Mouse (Mus musculus) layer of hippocampus, adult 8-10 months (tissue): ENCODE results near the gene Bcl11a. TPM values are rescaled to one million over a fixed set of nuclear protein-coding genes. Genes with fewer than 3 reads are reported as not detected.

Source experiments
- DNase-seq, 2 experiments: peaks; one replicate each; pipeline ENCODE4 v3.0.0; 2022; ENCODE audit warnings: low spot score in 2 of 2
- total RNA-seq, 4 experiments: library from RNA; stranded (reverse); gene quantifications; 2 replicates each; pipeline ENCODE4 v1.2.4; 2022

Gene Bcl11a
- total RNA-seq: 100 to 1,000 TPM; 103 to 118 (median 109) TPM

DNA sequence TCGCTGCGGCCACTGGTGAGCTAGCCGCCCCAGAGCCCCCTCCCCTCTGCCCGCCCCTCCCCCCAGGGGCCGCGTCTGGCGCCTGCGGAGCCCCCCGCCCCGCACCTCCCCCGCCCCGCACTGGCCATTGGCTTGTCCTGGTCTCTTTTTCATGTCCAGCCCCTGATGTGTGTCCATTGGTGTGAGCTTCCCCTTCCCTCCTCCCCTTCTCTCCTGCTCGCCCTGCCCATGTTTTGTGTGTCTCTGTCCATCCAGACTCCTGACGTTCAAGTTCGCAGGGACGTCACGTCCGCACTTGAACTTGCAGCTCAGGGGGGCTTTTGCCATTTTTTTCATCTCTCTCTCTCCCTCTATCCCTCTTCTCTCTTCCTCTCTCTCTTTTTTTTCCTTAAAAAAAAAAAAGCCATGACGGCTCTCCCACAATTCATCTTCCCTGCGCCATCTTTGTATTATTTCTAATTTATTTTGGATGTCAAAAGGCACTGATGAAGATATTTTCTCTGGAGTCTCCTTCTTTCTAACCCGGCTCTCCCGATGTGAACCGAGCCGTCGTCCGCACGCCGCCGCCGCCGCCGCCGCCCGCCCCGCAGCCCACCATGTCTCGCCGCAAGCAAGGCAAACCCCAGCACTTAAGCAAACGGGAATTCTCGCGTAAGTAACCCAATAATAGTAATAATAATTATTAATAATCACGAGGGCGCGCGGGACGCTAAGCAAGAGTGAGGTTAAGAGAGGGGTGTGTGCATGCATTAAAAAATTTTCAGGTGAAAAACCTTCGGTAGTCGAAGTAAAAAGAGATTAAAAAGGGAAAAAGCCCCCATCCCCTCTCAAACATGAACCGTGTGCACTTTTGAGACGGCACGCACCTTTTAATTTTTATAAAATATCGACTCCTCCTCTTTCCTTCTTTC is at the start of gene Bcl11a:
Gene Bcl11a, plus strand, starts transcription at position 262 of the 911 bp plus-strand sequence.
- peak in 1 of 2 experiments; percentile 37 for DNase-seq

DNA sequence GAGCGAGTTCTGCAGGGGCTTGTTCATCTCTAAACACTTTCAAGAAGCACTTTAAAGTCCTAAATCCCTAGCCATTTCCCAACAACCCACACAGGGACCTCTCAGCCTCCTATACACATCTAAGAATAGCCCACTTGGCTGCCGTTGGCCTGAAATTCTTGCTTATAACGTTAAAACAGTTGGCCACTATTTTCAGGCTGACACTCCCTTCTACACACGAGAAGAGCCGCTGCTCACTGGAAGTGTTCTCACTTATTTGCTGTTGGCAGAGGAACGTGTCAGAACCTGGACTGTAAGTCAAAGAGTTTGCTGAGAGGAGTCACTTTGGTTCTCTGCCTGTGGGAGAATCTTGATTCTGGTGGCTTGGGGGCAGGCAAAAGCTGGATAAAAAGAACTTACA is 33.8 kb upstream of the Bcl11a start:
- no peak for DNase-seq

DNA sequence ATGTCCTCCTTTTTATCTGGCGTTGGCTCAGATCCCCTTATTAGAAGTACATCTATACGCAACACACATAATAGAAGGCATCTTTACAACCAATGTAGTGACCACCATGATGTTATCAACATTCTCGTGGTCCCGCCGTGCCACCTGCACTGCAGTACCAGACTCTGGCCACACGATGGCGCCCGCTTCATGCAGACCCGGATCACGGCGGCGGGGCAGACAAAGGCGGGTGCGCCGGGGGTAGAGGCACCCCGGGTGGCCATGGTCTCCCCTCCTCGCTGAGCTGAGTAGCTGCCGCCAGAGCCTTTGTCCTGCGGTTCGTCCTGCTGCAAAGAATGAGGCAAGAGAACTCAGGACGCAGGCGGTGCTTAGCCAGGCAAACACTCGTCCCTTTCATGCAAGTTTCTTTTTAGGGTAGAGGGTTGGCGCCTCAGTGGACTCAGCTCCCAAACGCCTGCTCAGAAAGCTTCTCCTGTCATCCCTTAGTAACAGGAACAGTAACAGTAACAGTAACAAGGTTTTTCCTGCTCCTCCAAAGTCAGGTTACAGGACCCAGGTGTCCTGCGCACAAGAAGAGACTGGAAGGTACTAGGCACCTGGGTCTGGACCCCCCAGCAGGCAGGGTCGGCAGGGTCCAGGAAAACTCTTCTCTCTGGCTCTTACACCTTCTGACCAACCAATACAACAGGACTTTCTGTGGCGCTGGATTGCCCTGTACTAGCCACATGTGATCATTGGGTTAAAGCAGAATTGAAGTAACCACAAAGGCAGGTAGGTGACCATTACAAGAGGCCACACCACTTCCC is 28.4 kb upstream of the Bcl11a start:
- DNase-seq: peak; percentile 60 to 86

DNA sequence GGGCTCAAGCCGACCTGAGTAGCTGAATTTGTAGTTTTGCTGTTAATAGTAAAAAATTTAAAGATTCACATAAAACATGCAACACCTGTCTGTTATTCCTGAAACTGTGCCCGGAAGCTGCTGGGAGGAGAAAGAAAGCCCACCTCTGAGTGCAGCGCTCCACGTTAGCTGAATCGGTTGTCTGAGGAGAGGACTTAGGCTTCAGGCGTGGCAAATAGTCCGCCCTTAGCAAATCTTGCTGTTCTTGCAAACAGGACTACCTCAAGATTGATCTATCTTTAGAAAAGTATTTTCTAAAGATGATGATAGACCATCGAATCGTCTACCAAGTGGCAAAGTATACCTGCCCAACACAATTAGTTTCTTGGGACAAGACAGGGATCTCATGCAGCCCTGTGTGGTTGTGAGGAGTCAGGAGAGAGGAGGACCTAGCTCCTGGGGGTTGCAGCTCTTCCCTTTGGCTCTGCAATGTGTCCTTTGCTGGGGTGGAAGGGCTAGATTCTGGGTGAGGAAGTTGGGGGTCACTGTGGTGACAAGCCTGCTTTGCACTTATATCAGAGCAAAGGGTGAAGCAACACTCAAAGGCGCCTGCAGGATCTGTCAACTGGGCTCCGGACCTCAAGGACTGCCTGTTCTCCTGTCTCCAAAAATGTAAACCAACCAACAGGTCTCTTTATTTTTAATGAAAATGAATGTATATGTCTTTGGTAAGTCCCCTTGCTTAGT is 27.7 kb upstream of the Bcl11a start:
- DNase-seq: no peak

DNA sequence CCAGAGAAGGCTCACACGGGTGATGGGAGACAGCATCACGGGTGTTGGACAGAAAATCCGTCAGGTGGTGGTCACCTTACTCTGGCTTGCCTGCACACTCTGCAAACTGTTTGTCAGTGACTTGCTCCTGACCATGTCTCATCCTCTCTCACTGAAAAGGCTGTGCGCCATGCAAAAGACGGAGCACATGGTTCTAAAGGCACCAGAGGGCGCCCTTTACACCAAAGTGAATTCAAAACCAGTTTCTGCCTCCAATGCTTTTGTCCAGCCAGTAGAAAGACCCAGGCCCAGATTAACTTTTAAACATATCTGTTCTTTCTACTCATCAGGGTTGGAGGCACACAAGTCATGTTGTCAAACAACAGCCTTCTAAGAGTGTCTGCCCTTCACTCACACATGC is 25.0 kb upstream of the Bcl11a start:
- DNase-seq: no peak

DNA sequence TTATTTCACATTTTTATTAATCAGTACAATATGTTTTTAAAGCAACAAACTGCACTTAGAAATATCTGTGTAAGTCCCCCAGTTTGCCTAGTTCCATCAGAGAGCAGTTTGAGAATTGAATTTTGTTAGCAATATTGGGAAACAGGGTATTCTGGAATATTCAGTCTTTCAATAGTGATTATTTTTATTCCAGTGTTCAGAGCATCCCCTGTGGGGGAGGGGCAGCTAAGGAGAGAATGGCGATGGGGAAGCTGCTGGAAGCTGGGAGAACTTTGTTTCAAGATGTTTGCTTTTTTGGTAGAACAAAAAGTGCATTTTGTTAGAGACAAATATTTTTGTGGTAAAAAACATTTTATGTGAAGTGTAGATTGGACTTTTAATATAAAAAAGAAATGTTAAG is 18.7 kb upstream of the Bcl11a start:
- DNase-seq: no peak

DNA sequence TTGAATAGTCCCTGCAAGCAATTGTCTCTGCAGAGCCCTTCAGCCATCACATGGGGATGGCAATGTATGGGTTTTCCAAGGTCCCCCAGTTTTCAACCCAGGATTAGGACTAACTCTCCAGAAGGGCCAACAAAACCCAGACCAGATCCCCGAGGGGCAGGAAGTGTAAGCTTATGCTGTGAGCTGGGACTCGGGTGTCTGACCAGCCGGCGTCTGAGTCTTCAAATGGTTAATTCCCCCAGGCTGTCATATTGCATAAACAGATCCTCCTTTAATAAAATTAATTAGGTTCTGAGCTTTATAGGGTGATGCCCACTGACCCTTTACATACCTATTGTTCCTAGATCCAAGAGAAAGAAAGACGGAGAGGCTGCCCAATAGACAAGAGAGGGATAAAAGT is 17.4 kb upstream of the Bcl11a start:
- no peak for DNase-seq

DNA sequence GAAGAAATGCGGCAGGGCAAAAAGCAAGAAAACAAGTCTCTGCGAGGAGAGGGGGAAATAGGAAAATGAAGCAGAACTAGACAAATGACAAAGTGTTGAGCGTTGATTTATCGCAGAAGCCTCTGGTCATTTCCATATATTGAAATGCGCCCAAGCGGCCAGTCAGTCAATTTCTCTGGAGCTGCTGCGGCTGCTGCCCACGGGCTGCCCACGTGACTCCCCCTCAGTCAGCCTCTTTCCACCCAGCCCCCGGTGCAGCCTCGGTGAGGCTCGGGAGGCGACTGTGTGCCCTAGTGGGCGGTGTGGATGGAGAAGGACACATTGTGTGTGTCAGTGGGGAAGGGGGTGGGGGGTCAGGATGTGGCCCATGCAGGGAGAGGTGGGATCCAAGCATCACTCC is 16.0 kb upstream of the Bcl11a start:
- DNase-seq: no peak

DNA sequence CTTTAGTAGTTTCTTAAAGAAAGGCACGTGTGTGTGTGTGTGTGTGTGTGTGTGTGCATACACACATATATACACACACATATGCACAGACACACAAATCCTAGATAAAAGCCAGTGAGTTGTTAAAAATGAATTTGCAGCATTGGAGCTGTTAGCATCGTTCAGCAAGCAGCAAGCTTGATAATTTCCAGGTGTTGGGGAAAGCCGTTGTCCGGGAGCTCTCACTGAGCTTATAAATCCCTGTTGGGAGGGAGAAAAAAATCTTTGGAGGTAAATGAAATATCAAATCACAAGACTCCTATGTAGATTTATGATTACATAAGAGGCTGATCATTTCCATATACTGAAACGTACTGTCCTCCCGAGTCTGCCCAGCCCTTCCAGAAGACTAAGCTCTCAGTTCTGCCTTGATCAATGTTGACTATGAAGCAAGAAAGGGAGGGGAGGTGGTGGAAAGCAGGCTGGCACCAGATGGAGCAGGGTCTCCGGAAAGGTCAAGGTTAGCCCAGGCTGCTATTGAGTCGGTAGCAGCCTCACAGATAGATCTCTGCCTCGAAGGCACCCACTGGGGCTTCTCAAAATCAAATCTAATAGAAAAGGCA is 15.3 kb upstream of the Bcl11a start:
- no peak for DNase-seq

DNA sequence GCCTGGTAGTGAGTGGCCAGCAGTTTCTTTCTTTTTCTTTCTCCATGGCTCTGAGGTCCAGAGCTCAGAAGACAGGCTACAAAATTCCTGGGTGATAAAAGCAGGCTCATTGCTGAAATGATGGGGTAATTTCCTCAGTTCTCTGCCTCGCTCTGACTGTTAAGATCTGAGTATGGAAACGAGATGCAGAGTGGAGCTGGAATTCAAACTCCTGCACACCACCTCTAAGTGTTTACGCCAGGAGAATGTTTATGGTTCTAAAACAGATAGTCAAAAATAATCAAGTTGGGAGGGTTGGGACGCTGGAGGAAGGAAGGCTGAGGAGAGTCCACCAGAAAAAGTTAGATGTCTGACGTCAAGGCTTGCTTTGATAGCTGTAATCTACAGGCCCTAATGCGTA is 13.6 kb upstream of the Bcl11a start:
- no peak for DNase-seq

DNA sequence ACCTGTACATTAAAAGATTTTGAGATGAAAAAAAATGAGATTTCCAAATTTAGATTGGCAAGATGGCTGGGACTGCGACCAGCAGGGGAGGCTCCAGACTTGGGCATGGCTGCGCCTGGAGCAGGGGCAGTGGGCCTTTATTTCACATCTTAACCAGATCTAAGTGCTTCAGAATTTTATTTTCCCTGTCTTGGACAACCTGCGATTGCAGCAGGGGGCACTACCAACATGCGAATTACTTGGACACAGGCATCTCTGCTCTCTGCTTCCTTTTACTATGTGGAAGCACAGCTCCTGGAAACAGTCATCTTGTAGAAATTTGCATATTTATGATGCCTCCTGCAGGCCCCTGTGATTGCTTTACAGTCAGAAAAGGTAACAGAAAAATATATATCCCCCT is 12.5 kb upstream of the Bcl11a start:
- DNase-seq: no peak

DNA sequence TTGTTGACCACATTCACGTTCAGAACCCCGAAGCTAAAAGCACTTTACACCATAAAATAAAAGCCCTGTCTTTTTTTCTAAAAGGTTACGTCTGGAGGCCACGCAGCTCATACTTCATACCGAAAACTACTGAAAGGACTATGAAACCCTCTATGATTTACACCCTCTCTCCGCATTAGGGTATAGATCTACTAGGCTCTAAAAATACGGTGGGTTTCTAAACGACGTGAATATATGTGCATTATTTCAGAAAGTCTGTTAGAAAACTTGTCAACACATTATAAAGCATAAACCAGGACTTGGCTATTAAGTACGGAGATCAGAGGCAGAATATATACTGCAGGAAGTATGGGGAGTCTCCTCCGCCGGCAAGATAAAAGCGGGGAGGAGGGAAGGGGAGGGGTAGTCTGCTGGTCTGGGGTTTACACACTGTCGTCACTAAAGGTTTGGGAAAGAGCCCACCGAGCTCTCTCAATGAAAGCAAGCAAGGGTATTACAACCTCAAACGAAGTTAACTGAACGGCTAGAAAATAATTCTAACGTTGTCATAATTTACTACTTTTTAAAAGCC is 3.8 kb upstream of the Bcl11a start:
- DNase-seq: peak in 1 of 2 experiments; percentile 12

DNA sequence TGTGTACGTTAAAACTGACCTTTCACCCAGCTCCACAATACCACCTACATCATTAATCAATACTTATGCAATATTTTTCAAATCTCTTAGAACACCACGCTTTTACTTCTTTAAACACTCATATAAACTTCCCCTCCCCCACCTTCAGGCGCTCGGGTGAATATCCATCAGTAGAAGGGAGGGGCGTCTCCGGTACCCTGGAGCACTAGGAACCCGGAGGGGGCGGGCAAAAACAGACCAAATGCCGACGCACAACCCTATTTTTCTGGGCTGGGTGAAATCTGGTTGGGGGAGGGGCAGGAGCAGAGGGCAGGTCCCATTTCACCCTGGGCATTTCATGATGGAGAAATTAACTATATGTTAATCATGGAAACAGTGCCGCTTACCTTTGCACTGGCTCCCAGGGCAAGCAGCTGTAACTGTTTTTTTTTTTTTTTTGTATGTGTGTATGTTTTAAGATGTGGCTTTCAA is 3.2 kb upstream of the Bcl11a start, which contains the start of gene A830031A19Rik:
Gene A830031A19Rik, minus strand, starts transcription at position 421 of the 471 bp plus-strand sequence.
- peak in 1 of 2 experiments; percentile 53 for DNase-seq

DNA sequence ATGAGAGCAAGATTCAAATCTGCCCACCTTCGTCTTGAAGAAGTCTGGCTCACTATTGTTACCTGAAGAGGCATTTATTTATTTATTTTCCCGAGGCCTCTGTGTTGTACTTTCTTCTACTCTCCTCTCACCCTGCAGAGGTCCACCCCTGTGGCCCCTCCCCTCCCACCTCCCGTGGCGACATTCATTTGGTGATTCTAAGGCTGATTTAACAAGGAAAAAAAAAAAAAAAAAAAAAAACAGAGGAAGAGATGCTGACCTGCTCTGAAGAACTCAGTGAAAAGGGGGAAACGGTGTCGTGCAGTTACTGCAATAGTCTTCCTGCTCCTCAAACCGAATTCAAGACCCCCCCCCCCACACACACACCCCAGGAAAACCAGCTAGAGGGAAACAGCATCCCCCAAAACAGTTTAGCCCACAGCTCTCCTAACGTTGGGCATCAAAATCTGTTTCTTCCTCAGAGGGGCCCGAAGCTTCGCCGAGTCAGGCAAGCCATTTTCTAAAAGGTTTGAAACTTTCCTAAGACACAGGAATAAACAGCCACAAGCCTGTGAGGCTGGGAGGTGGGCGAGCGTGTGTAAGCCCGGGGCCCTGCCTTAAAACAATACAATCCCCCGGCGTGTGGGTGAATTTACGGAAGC is 2.2 kb upstream of the Bcl11a start:
- peak in 1 of 2 experiments; percentile 51 for DNase-seq

DNA sequence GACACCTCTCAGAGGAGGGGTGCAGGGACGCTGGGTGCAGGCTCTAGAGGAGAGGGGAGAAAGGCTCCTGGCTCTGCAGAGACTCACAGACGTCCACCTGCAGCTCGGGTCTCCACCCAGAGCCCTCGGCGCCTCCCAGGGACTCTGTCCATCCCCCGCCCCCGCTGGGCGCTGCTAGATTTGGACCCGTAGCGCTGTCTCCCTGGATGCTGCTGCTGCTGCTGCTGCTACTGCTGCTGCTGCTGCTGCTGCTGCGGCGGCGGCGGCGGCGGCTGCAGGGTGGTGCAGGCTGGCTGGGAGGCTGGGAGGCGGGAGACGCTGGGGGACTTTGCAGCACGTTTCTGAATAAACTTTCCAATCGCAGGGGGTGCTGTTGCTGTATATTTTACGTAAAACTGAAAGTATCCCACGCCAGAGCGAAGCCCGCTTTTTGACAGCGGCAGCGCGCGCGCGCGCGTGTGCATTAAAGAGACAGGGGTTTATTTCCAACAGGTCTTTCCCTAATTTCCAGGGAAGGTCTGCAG is 1.7 kb upstream of the Bcl11a start:
- peak; percentile 74 to 80 for DNase-seq

DNA sequence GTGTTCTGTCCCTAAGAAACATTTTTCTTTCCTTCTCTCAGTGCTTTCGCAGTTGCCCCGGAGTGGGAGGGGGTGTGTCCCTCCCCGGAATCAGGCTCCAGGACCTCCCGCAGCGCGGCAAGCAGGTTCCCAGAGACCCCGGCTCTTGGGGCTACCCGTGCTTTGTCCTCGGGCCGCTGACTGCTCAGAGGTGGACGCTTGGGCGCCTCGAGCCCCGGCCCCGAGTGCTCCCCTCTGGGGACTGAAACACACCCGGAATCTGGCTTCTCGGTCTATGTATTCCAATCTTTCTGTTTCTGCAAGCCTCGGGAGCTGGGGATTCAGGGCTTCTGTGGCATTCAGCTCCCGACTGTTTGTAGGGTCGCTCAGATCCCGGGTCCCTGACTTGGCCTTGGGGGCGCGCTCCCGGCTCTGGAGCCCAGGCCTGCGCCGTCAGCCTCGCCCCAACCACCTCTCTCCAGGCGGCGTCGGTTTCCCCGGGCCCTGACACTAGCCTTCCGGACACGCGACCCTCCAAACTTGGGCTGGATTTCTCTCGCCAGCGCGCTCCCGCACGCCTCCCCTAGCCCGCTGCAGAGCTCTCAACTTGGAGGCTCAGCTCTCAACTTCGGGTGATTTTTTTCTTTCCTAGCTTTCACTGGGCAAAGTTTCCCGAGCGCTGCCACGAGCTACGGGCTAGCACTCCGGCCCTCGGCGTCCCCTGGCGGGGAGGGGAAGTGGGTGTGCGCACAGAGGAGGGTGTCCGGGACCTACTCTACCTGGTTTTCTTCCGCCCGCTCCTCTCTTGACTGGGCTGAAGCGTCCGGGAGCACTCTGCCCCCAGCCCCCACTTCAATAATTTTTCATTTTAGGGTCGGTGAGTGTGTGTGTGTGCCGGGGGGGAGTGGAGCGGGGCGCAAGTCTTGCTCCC is 780 bp upstream of the Bcl11a start:
- peak in 1 of 2 experiments; percentile 30 for DNase-seq

DNA sequence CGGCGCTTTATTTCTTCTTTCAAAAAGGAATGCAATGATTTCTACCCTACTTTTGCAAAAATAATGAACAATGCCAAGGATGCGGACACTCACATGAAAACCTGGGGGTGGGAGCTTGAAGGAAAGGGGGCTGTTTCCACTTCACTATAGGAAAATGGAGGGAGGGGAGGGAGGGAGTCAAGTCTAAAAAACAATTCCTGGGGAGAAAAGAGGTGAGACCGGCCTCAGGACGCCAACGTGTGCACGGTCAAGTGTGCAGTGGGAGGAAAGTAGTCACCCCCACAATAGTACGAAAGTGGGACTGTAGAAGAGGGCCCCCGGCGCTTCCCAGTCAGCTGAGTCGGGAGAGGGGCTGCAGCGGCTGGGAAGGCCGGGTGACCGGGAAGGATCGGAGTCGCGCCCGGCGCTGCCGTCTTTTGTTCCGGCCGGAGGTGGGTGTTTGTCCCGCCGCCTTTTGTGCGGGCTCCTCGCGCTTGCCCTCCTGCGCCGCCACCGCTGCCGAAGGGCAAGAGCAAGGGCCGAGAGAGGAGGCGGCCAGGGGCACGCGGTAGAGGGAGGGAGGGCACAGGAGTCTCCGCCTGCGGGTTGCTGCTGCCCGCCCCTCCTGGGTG is 955 bp downstream of the Bcl11a start:
- no peak for DNase-seq
